Mouse (Mus musculus) small intestine, adult 2 months (tissue): ENCODE data around the gene Ugt1a7c. TPM values are rescaled to one million over a fixed set of nuclear protein-coding genes. Genes with fewer than 3 reads are reported as not detected.

ENCODE experiments used
- H3K27ac ChIP-seq: fragments of 200-500 bp; 2 replicates; pipeline ENCODE4 v1.5.1; 2012; ENCODE audit warnings: low read depth, low read length, control low read depth, inconsistent platforms; ENCODE audit not compliant: insufficient read depth
- H3K27me3 ChIP-seq: fragments of 200-500 bp; 2 replicates; pipeline ENCODE4 v1.6.1; 2012; ENCODE audit warnings: mild to moderate bottlenecking, moderate library complexity, low read length, inconsistent platforms; ENCODE audit not compliant: control insufficient read depth, insufficient read depth
- H3K36me3 ChIP-seq: fragments of 200-500 bp; 2 replicates; pipeline ENCODE4 v1.6.1; 2012; ENCODE audit warnings: mild to moderate bottlenecking, low read length, control low read depth, inconsistent platforms; ENCODE audit not compliant: control insufficient read depth, insufficient read depth
- H3K4me1 ChIP-seq: fragments of 200-500 bp; 2 replicates; pipeline ENCODE4 v1.6.1; 2012; ENCODE audit warnings: low read length, inconsistent platforms, mixed read lengths; ENCODE audit not compliant: control insufficient read depth, insufficient read depth, insufficient read length
- H3K4me3 ChIP-seq: fragments of 200-500 bp; 2 replicates; pipeline ENCODE4 v1.5.1; 2012; ENCODE audit warnings: low read depth, mild to moderate bottlenecking, control low read depth, inconsistent platforms, low read length, moderate library complexity
- CTCF ChIP-seq: fragments of 200-500 bp; IDR thresholded peaks from 2 replicates; pipeline ENCODE4 v1.5.1; 2012; ENCODE audit warnings: low read depth, mild to moderate bottlenecking, control low read depth, inconsistent platforms, low read length, moderate library complexity, mixed read lengths; ENCODE audit not compliant: insufficient replicate concordance, insufficient read length; ENCODE audit errors: extremely low read depth
- POLR2A ChIP-seq: fragments of 200-500 bp; IDR thresholded peaks from 2 replicates; pipeline ENCODE4 v1.6.1; 2012; ENCODE audit warnings: low read depth, mild to moderate bottlenecking, control low read depth, inconsistent platforms, low read length, moderate library complexity
- WGBS: fragments of 180-500 bp; shearing (Covaris S2); methylation state at CpG from one replicate; pipeline ENCODE4 v1.1.7; 2018; 5-methylcytosine and 5-hydroxymethylcytosine counted together
- polyA plus RNA-seq: library from polyadenylated mRNA; depleted of rRNA; stranded (reverse); fragments of >200 nt; gene quantifications from 2 replicates; pipeline ENCODE4 v1.2.3, GENCODE M21; 2012

Gene Ugt1a7c
- polyA plus RNA-seq, 1 experiment = 60.9 TPM

- H3K4me3 ChIP-seq = no peak within 1 kb of the TSS
- H3K4me1 ChIP-seq = peaks cover 3% of the 10 kb centered on the region; the same call in 1 of the 2 replicates
- H3K27me3 ChIP-seq = no peaks in the 10 kb centered on the region
- WGBS = 56% methylated on average over 5 of the region's 5 CpGs
- H3K27ac ChIP-seq = peak within 1 kb of the TSS; percentile 2; the same call in 1 of the 2 replicates
- no peaks in the 10 kb centered on the region for H3K36me3 ChIP-seq
- TF ChIP-seq POLR2A (no peak), CTCF (no peak)
These were observed 132.0 kb downstream of the Ugt1a7c start, which contains the start of gene Mroh2a for GRCm38 (mm10) chr1:88226670-88227379. TSS of gene Mroh2a (plus strand) at chr1:88226986.

- Histone ChIP-seq H3K36me3 (no peaks in the 10 kb centered on the region), H3K27me3 (no peaks in the 10 kb centered on the region), H3K4me3 (no peak overlapping the region), H3K27ac (no peak overlapping the region), H3K4me1 (peaks cover 3% of the 10 kb centered on the region; the same call in 1 of the 2 replicates)
- WGBS = 61% methylated on average over 2 of the region's 2 CpGs
- TF ChIP-seq POLR2A (no peak), CTCF (no peak)
These were observed 132.6 kb downstream of the Ugt1a7c start for GRCm38 (mm10) chr1:88227482-88227881.

- no peak for TF ChIP-seq POLR2A
- H3K27me3 ChIP-seq = no peaks in the 10 kb centered on the region
- no peaks in the 10 kb centered on the region for H3K36me3 ChIP-seq
- peaks cover 3% of the 10 kb centered on the region; the same call in 1 of the 2 replicates for H3K4me1 ChIP-seq
- WGBS = 71% methylated on average over 7 of the region's 7 CpGs
- no peak overlapping the region for H3K4me3 ChIP-seq
- no peak overlapping the region for H3K27ac ChIP-seq
These were observed 133.3 kb downstream of the Ugt1a7c start for GRCm38 (mm10) chr1:88228121-88228520.

- H3K4me1 ChIP-seq = peaks cover 3% of the 10 kb centered on the region; the same call in 1 of the 2 replicates
- no peak overlapping the region for H3K4me3 ChIP-seq
- TF ChIP-seq CTCF = no peak
- no peak for TF ChIP-seq POLR2A
- H3K27me3 ChIP-seq = no peaks in the 10 kb centered on the region
- no peak overlapping the region for H3K27ac ChIP-seq
- H3K36me3 ChIP-seq = no peaks in the 10 kb centered on the region
- 81% methylated on average over 3 of the region's 3 CpGs for WGBS
These were observed 134.7 kb downstream of the Ugt1a7c start for GRCm38 (mm10) chr1:88229566-88229965.

- H3K4me1 ChIP-seq = peaks cover 3% of the 10 kb centered on the region; the same call in 1 of the 2 replicates
- TF ChIP-seq CTCF (no peak), POLR2A (no peak)
- H3K27ac ChIP-seq = no peak overlapping the region
- 87% methylated on average over 5 of the region's 5 CpGs for WGBS
- no peaks in the 10 kb centered on the region for H3K36me3 ChIP-seq
- H3K4me3 ChIP-seq = no peak overlapping the region
- no peaks in the 10 kb centered on the region for H3K27me3 ChIP-seq
These were observed 135.1 kb downstream of the Ugt1a7c start for GRCm38 (mm10) chr1:88229986-88230385.

- H3K36me3 ChIP-seq = no peaks in the 10 kb centered on the region
- 71% methylated on average over 7 of the region's 7 CpGs for WGBS
- no peak overlapping the region for H3K27ac ChIP-seq
- H3K4me1 ChIP-seq = peaks cover 3% of the 10 kb centered on the region; the same call in 1 of the 2 replicates
- no peak for TF ChIP-seq POLR2A
- no peak for TF ChIP-seq CTCF
- no peaks in the 10 kb centered on the region for H3K27me3 ChIP-seq
- H3K4me3 ChIP-seq = no peak overlapping the region
These were observed 135.6 kb downstream of the Ugt1a7c start for GRCm38 (mm10) chr1:88230421-88230820.

- H3K27me3 ChIP-seq = no peaks in the 10 kb centered on the region
- 78% methylated on average over 6 of the region's 6 CpGs for WGBS
- peaks cover 3% of the 10 kb centered on the region; the same call in 1 of the 2 replicates for H3K4me1 ChIP-seq
- no peak overlapping the region for H3K27ac ChIP-seq
- H3K36me3 ChIP-seq = no peaks in the 10 kb centered on the region
- no peak for TF ChIP-seq CTCF
- TF ChIP-seq POLR2A = no peak
- H3K4me3 ChIP-seq = no peak overlapping the region
These were observed 136.3 kb downstream of the Ugt1a7c start for GRCm38 (mm10) chr1:88230981-88231802.
